Mouse (Mus musculus): Measurements from ENCODE around the gene S100a4.

Gene S100a4

DNA sequence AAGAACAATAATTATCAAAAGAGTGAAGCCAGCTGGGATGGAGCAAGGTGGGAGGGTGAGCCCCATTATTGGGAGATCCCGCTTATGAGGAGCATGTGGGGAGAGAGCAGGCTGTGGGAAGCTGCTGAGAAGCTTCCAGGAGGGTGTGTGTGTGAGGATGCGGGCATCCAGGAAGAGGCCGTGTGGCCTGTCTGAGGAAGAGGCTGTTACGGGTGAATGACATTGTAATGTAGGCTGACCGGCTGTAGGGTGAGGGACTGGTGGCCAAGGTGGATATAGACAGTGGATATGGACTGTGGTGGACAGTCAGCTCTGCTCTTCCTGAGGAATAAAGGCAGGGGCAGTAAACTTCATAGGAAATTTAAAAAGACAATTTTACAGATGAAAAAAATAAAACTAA, 21.9 kb downstream of the S100a4 start:
- DNase-seq (ENCODE audit: low read depth): no peak

DNA sequence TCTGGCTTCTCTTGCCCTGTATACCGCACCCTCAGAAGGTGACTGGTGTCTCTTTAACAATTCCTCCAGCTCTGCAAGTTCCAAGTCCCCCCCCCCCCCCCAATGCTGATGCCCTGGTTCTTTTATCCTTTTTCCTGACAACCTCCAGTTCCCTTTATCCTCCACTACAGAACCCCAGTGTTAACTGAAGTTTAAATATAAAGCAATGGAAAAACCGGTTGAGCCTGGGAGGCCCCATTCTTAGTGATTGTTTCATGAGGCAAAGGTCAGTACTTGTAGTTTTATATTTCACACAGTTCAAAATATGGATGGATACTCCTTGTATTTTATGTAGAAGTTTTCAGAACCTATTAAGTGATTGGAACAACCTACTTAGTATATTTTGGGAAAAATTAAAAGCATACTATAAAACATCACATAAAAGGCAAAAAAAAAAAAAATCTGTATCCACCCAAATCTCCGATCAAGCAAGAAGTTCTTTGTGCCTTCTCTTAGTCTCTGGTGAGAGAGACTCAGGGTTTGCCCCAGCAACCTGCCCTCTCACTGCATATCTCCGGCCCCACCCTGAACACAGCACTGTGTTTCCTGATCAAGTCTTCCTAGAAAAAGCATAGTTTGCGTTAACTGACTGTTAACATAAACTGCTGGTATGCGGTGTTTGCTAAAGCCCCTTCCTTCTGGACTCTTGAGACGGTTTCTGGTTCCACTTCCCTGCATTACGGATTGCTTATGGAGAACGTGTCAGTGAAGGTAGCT, 22.9 kb downstream of the S100a4 start:
- DNase-seq (ENCODE audit: low read depth): no peak

DNA sequence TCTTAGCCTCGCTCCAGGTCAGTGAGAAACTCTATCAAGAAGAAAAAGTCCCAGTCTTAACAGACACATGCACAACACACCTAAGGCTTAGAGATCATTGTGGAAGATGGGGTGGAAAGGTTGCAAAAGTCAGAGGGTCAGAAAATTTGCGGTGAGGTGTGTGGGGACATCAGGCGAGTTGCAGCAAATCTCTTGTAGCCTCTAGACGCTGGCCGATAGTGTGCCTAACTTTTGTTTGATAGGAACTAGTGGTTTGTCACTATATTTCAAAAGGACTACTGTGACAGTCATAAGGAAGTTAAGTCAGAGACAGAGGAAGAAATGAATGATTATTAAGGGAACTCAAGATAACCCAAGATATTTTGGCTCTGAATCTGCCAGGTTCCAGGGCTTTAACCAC, 23.8 kb downstream of the S100a4 start:
- DNase-seq (ENCODE audit: low read depth): no peak

DNA sequence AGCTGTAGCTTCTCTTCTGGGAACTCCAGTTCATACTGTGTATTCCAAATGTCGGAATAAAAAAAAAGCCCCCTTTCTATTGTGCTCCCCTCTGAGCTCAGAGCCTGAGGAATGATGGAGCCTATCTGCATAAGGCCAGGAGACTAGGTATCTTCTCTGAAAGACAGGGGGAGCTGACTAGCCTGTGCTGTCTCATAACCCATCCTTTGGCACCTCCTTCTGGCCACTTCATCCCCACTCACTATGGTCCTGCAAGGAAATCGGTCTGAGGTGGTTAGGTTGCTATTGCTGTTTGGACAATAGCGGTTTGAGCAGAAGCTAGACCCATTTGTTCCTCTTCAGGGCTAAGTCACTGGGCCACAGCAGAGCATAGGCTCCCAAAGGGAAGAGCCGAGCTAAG, 24.2 kb downstream of the S100a4 start:
- peak; percentile 68 for DNase-seq (ENCODE audit: low read depth)

DNA sequence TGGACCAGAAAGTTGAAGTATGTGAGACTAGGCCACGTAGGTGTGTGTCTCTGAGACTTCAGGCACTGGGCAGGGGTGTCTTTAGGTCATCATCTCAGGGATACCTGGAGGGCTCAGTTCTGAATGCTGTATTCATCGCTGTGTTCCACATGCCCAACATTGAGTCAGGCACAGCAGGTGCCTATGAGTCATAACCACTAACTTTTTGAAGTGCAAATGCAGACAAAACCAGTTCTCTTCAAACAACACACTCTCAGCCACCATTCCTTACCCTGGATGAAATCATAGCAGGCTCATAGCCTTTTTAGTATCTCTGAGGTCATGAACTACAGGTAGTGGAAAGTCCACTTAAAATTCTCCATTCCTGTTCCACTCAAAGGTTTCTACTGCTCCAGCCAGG, 25.7 kb downstream of the S100a4 start:
- no peak for DNase-seq (ENCODE audit: low read depth)

DNA sequence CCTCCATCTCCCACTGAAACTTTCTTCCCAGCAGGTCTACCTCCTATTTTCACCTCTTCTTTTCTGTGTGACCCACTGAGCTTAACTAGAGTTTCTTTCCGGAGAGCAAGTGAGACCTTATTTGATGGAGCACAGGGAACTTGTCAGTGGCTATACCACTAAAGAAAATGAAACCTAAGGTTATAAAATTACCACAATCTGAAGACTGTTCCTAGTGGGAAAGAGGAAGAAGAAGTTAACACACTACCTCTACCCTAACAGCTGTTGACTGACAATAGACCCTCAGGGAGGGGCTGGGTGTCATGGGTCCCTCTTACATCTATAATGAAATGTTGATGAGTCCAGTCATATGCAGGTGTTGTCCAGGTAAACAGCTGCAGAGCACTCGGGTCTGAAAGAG, 28.4 kb downstream of the S100a4 start:
- DNase-seq (ENCODE audit: low read depth): no peak

DNA sequence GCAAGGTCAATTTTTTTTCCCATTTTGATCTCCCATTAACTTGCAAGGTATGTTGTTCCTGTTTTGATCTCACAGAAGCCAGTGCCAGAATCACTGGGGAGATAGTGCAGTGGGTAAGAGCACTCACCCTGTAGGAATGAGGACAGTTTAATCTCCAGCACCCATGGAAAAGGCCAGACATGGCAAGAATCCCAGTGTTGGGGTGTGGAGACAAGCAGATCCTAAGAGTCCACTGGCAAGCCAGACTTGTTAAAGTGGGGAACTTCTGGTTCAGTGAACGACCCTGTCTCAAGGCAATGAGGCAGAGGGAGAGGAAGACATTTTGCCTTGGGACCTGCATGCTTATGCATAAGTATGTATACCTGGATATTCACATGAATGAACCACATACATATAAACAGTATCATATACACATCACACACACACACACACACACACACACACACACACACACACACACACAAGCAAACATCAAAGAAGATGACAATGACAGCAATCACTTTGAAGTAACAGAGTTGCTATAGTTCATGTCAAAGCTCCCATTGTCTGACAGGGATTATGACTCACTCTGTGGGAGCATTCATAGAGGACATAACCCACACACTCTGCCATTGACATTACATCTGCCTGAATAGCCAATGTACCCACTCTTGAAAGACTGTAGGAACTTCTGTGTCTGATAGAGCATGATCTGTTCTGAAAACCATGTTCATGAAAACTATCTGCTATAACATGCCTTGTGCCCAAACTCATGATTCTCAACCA, 35.1 kb downstream of the S100a4 start:
- DNase-seq (ENCODE audit: low read depth): no peak

DNA sequence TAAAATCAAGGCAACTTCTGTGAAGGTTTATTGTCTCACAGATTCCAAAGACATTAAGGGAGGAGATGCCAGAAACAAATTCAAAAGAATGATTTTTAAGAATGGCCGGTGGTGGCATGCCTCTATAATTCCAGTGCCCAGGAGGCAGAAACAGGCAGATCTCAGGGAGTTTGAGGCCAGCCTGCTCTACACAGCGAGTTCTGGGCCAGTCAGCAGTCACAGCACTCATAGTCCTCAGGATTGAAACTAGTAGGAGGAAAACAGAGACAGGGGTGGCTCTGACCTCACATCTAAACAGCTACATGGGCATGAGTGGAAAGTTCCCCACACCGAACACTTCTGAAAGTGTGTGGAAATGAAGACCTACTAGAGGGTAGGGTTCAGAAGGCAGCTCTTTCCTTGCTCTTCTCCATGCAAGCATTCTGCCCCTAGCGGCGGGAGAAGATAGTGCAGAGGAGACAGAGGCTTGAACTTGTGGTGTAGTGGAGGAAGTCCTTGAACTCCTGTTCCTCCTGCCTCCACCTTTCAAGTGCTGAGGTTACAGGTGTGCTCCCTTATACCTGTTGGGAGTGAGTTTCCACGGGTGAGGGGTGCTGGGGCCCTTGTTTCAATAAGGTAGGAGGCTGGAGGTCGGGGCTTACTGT, 36.1 kb downstream of the S100a4 start:
- DNase-seq (ENCODE audit: low read depth): peak; percentile 85

DNA sequence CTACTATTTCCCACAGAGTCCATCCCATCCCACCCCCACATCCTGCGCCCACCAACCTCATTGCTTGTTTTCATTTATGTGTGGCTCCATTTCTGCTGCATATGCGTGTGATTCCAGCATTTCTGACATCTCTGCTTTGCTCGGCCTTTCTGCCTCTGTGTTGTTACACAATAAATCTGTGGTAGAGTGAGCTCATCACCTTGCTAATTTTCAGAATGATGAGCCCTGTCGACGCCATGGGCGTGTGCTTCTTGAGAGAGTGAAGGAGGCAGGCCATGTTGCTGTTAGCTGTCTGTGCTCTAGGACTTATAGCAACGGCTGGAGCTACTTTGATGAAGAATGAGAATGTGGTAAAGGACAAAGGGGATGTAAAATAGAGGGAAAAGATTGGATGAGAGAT, 37.4 kb downstream of the S100a4 start:
- no peak for DNase-seq (ENCODE audit: low read depth)

DNA sequence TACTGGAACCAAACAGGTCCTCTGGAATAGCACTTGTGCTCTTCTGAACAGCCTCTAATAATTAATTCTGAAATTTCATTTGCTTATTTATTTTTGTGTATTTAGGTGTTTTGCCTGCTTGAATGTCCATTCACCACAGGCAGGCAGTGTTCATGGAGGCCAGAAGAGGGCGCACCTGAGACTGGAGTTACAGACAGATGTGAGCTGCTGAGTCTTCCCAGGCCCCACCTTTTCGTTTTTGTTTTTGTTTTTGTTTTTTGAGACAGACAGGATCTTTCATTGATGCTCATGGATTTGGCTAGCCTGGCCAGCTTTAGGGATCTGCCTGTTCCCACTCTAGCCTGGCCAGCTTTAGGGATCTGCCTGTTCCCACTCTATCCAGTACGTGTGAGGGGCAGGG, 40.6 kb downstream of the S100a4 start:
- DNase-seq (ENCODE audit: low read depth): peak; percentile 69

DNA sequence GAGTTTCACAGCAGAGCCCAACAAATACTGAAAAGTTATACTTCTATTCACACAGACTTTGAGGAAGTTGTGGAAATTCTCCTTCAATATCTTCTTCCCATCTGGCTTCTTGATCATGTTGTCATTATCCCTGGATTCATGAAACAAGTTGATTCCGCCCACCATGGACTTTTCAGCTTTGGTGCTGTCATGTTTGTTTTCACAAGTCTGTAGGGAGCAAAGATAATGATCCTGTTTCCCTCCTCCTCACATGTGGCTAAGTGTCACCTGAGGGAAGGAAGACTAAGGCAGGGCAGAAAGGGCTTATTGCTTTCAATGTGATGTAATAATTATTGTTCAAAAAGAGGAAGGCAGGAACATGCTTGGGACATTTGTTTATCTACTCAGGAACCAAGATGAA, 43.7 kb downstream of the S100a4 start:
- no peak for DNase-seq (ENCODE audit: low read depth)

DNA sequence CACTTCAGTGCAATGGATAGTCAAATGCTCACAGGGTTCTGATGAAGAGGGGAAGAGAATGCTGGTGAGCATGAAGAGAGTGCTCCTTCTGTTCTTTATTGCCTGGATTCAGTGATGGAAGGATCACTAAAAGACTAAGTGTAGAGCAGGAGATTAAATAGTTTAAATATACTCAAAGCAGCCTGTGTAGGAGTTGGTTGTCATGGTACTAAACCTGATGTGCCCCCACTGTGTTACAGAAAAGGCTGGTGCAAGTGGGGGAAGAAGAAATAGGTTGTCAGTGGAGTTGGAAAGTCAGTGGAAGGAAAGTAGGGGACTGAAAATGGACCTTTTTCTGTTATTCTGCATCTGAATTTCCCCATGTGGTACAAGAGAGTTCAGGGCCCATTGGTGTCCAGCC, 45.4 kb downstream of the S100a4 start:
- DNase-seq (ENCODE audit: low read depth): no peak

DNA sequence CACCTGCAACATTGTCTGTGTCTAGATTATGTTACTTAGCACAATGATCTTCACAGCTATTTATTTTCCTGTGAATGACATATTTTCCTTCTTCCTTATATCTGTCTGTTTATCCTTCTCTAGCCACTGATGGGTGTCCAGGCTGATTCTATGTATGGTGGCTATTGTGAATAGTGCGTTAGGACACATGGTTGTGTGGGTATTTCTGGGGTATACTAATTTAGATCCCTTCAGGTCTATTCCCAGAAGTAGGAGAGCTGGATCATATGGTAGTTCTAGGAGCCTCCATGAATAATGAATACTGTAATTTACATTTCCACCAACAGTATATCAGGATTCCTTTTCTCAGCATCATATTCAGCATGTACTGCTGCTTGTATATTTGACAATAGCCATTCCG, 46.3 kb downstream of the S100a4 start:
- DNase-seq (ENCODE audit: low read depth): no peak

DNA sequence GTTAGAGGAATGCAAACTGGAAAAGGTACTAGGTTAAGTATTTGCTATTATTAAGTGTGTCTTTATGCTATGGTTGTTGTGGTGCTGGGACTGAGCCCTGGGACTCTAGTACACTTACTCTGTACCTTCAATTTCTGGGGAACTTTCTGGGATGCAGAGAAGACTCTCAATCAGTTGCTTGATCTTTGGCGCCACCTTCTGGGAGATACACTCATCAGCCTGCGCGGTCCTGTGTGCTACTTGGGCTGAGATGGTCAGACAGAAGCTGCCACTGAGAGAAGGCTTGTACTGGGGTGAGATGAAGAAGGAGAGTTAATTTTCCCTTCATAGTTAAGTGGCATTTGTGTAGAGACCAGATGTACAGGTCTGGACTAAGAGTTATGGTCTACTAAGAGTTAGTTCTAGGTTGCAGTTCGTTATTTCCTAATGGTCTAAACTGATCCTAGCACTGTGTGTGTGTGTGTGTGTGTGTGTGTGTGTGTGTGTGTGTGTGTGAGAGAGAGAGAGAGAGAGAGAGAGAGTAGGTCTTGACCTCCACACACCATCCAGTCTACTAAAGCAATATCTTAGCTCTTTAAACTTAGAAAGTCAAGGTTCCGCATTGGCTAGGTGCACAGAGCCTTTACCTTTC, 49.4 kb downstream of the S100a4 start:
- DNase-seq (ENCODE audit: low read depth): peak; percentile 80

DNA sequence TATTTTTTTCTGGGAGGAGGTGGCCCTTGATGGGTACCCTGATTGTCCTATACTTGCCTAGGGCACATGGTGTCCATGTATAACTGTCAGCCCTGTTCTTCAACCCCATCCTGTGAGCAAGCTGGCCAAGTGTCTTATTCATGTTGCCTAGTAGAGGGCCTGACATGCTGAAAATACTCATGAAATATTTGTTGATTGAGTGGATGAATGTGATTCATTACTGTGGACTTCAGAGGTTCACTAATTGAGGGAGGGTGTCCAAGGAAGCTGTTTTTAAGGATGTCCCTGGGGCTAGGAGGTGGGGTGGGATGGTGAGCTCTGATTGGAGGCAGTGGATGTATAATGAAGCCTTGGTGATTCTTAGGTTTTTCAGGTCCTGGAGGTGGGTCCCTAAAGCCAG, 50.1 kb downstream of the S100a4 start, which contains the start of gene S100a7a:
Gene S100a7a, plus strand, starts transcription at position 301 of the 400 bp plus-strand sequence.
- DNase-seq (ENCODE audit: low read depth): no peak
